Mouse (Mus musculus): ENCODE results near the gene Rgs8. TPM values are rescaled to one million over a fixed set of nuclear protein-coding genes. Genes with fewer than 3 reads are reported as not detected.

The Rgs8 gene
- not detected for polyA plus RNA-seq (2014; fragmentation: Illumina TruSeq; extraction: RNeasy Lipid Tissue Mini Kit (QIAGEN cat#74804); ENCODE audit: low read depth, low replicate concordance)

GRCm38 (mm10) chr1:153652938-153653623 is at the start of gene Rgs8:
Gene Rgs8, plus strand, starts transcription at chr1:153653025.

GRCm38 (mm10) chr1:153740145-153740544 is 87.3 kb downstream of the Rgs8 start, which contains the start of gene Rgs16:
Gene Rgs16, plus strand, starts transcription at chr1:153740349.

GRCm38 (mm10) chr1:153749211-153749801 is 96.5 kb downstream of the Rgs8 start, which contains the start of gene Rnasel:
Gene Rnasel, plus strand, starts transcription at chr1:153749426.

Other genes with a start within 250 kb of the Rgs8 start
- gene Shcbp1l, start 227.9 kb upstream of the Rgs8 start, polyA plus RNA-seq (2014; fragmentation: Illumina TruSeq; extraction: RNeasy Lipid Tissue Mini Kit (QIAGEN cat#74804); ENCODE audit: low read depth, low replicate concordance): not detected
- gene Dhx9, start 165.4 kb upstream of the Rgs8 start, polyA plus RNA-seq (2014; fragmentation: Illumina TruSeq; extraction: RNeasy Lipid Tissue Mini Kit (QIAGEN cat#74804); ENCODE audit: low read depth, low replicate concordance): 57.4 TPM
- gene Npl, start 103.0 kb upstream of the Rgs8 start, polyA plus RNA-seq (2014; fragmentation: Illumina TruSeq; extraction: RNeasy Lipid Tissue Mini Kit (QIAGEN cat#74804); ENCODE audit: low read depth, low replicate concordance): 1.8 TPM
- gene Rgs16, start 87.3 kb downstream of the Rgs8 start, polyA plus RNA-seq (2014; fragmentation: Illumina TruSeq; extraction: RNeasy Lipid Tissue Mini Kit (QIAGEN cat#74804); ENCODE audit: low read depth, low replicate concordance): 2.5 TPM
- gene Rnasel, start 96.4 kb downstream of the Rgs8 start, polyA plus RNA-seq (2014; fragmentation: Illumina TruSeq; extraction: RNeasy Lipid Tissue Mini Kit (QIAGEN cat#74804); ENCODE audit: low read depth, low replicate concordance): 3.8 TPM
- gene Rgsl1, start 191.1 kb downstream of the Rgs8 start, polyA plus RNA-seq (2014; fragmentation: Illumina TruSeq; extraction: RNeasy Lipid Tissue Mini Kit (QIAGEN cat#74804); ENCODE audit: low read depth, low replicate concordance): not detected
- 0.53 TPM for gene Teddm1b, start 221.3 kb downstream of the Rgs8 start, polyA plus RNA-seq (2014; fragmentation: Illumina TruSeq; extraction: RNeasy Lipid Tissue Mini Kit (QIAGEN cat#74804); ENCODE audit: low read depth, low replicate concordance)
- gene Teddm1a, start 238.7 kb downstream of the Rgs8 start, polyA plus RNA-seq (2014; fragmentation: Illumina TruSeq; extraction: RNeasy Lipid Tissue Mini Kit (QIAGEN cat#74804); ENCODE audit: low read depth, low replicate concordance): not detected
- 660 TPM for gene Glul, start 246.9 kb downstream of the Rgs8 start, polyA plus RNA-seq (2014; fragmentation: Illumina TruSeq; extraction: RNeasy Lipid Tissue Mini Kit (QIAGEN cat#74804); ENCODE audit: low read depth, low replicate concordance)
- gene Teddm2, start 247.2 kb downstream of the Rgs8 start, polyA plus RNA-seq (2014; fragmentation: Illumina TruSeq; extraction: RNeasy Lipid Tissue Mini Kit (QIAGEN cat#74804); ENCODE audit: low read depth, low replicate concordance): 0.34 TPM

Measured in liver, adult 10 weeks (tissue).